Mouse (Mus musculus) midbrain, postnatal 0 days (tissue): ENCODE results near the gene Tex45. TPM values are rescaled to one million over a fixed set of nuclear protein-coding genes. Genes with fewer than 3 reads are reported as not detected.

Experiments used
- ATAC-seq: fragments of 200-750 bp; cut with Nextera tagmentation; 2 replicates; pipeline ENCODE4 v1.8.0; 2017; ENCODE audit warnings: moderate number of reproducible peaks, mild to moderate bottlenecking, moderate TSS enrichment, moderate library complexity; ENCODE audit not compliant: low FRiP score
- DNase-seq: peaks from one replicate; pipeline ENCODE4 v3.0.0-alpha.2; 2015; ENCODE audit warnings: low spot score
- H3K27ac ChIP-seq: fragments of 300-500 bp; sonication (generic); 2 replicates; pipeline ENCODE4 v1.5.1; 2014; ENCODE audit warnings: low read depth, mild to moderate bottlenecking, low read length, mixed read lengths
- H3K27me3 ChIP-seq: fragments of 300-500 bp; sonication (generic); 2 replicates; pipeline ENCODE4 v1.6.1; 2014; ENCODE audit warnings: low read length, control low read depth, mixed read lengths; ENCODE audit not compliant: insufficient read depth
- H3K36me3 ChIP-seq: fragments of 300-500 bp; sonication (generic); 2 replicates; pipeline ENCODE4 v1.6.1; 2014; ENCODE audit warnings: low read length, control low read depth, mixed read lengths; ENCODE audit not compliant: insufficient read depth
- H3K4me1 ChIP-seq: fragments of 300-500 bp; sonication (generic); 2 replicates; pipeline ENCODE4 v1.6.1; 2014; ENCODE audit warnings: mild to moderate bottlenecking, control low read depth, antibody characterized with exemption, low read length, mixed read lengths; ENCODE audit not compliant: insufficient read depth
- H3K4me2 ChIP-seq: fragments of 300-500 bp; sonication (generic); 2 replicates; pipeline ENCODE4 v1.6.1; 2014; ENCODE audit warnings: low read depth, mild to moderate bottlenecking, low read length, mixed read lengths; ENCODE audit not compliant: poor library complexity, severe bottlenecking
- H3K4me3 ChIP-seq: fragments of 300-500 bp; sonication (generic); 2 replicates; pipeline ENCODE4 v1.5.1; 2014; ENCODE audit warnings: low read depth, mild to moderate bottlenecking, low read length, moderate library complexity
- H3K9ac ChIP-seq: fragments of 300-500 bp; sonication (generic); replicated peaks from 2 replicates; pipeline ENCODE4 v1.6.1; 2014; ENCODE audit warnings: mild to moderate bottlenecking, low read length, moderate library complexity, mixed read lengths; ENCODE audit not compliant: poor library complexity, severe bottlenecking
- H3K9me3 ChIP-seq: fragments of 300-500 bp; sonication (generic); 2 replicates; pipeline ENCODE4 v1.6.1; 2016; ENCODE audit warnings: low read length, control low read depth
- CTCF ChIP-seq: IDR thresholded peaks from 2 replicates; pipeline ENCODE4 v1.5.1; 2016; ENCODE audit warnings: antibody characterized with exemption, mild to moderate bottlenecking
- WGBS: fragments of 180-500 bp; shearing (Covaris S2); extraction: QIAGEN DNeasy Blood & Tissue Kit; methylation state at CpG from one replicate; pipeline ENCODE4 v1.1.7; 2014; 5-methylcytosine and 5-hydroxymethylcytosine counted together
- polyA plus RNA-seq: library from polyadenylated mRNA; unstranded; fragments of >200 nt; fragmentation: Nextera tagmentation; extraction: Ambion mirVana; gene quantifications from 2 replicates; pipeline ENCODE4 v1.2.1, GENCODE M21; 2015
- total RNA-seq: library from RNA; depleted of rRNA; stranded (reverse); fragments of >200 nt; gene quantifications from 2 replicates; pipeline ENCODE4 v1.2.3, GENCODE M21; 2014

Tex45 gene
- total and polyA plus RNA-seq, 2 experiments from 2014 or later: 0.55 to 0.68 TPM

GRCm38 (mm10) chr8:3492901-3493844, 22.5 kb downstream of the Tex45 start, which contains the start of gene Zfp358:
Gene Zfp358 (plus strand): TSS chr8:3493138.
- peaks cover 20% of the 10 kb centered on the region for H3K36me3 ChIP-seq
- peak within 1 kb of the TSS; percentile 86 for H3K4me3 ChIP-seq
- H3K4me1 ChIP-seq: 0 out of 2 replicates have a peak, but pooled peaks cover 6% of the 10 kb centered on the region
- WGBS: 1% methylated on average over 54 of the region's 64 CpGs
- ATAC-seq (peak; percentile 88), DNase-seq (peak; percentile 86)
- H3K9me3 ChIP-seq: no peaks in the 10 kb centered on the region
- H3K27ac ChIP-seq: peak within 1 kb of the TSS; percentile 96
- H3K4me2 ChIP-seq: peak within 1 kb of the TSS; percentile 70
- H3K27me3 ChIP-seq: no peaks in the 10 kb centered on the region
- H3K9ac ChIP-seq: peak within 1 kb of the TSS; percentile 99
- no peak for TF ChIP-seq CTCF

- WGBS: 25% methylated on average over 6 of the region's 6 CpGs
- peak; percentile 15; the same call in 1 of the 2 replicates for ATAC-seq
- no peak for TF ChIP-seq CTCF
These were observed 23.2 kb downstream of the Tex45 start for GRCm38 (mm10) chr8:3493845-3494208.

GRCm38 (mm10) chr8:3495578-3496427, 25.1 kb downstream of the Tex45 start:
- WGBS: 98% methylated on average over 44 of the region's 44 CpGs
- H3K4me1 ChIP-seq: peaks cover 7% of the 10 kb centered on the region; the same call in 1 of the 2 replicates
- no peak overlapping the region for H3K9ac ChIP-seq
- peaks cover 20% of the 10 kb centered on the region for H3K36me3 ChIP-seq
- no peak for DNase-seq
- no peak for ATAC-seq
- no peak overlapping the region for H3K4me2 ChIP-seq
- H3K27ac ChIP-seq: no peak overlapping the region
- H3K9me3 ChIP-seq: no peaks in the 10 kb centered on the region
- H3K4me3 ChIP-seq: no peak overlapping the region
- no peak for TF ChIP-seq CTCF
- no peaks in the 10 kb centered on the region for H3K27me3 ChIP-seq

More at GRCm38 (mm10) chr8:3493845-3494208, 23.2 kb downstream of the Tex45 start:
- H3K4me3 ChIP-seq: peak overlapping the region; percentile 86
- DNase-seq: peak; percentile 2
- H3K4me1 ChIP-seq: 0 out of 2 replicates have a peak, but pooled peaks cover 6% of the 10 kb centered on the region
- H3K9me3 ChIP-seq: no peaks in the 10 kb centered on the region
- peak overlapping the region; percentile 70 for H3K4me2 ChIP-seq
- peak overlapping the region; percentile 99 for H3K9ac ChIP-seq
- peak overlapping the region; percentile 96 for H3K27ac ChIP-seq
- H3K36me3 ChIP-seq: peaks cover 20% of the 10 kb centered on the region
- H3K27me3 ChIP-seq: no peaks in the 10 kb centered on the region

GRCm38 (mm10) chr8:3496428-3496748, 25.7 kb downstream of the Tex45 start:
- no peak for TF ChIP-seq CTCF
- H3K4me1 ChIP-seq: peaks cover 12% of the 10 kb centered on the region; the same call in 1 of the 2 replicates
- H3K9ac ChIP-seq: no peak overlapping the region
- DNase-seq: no peak
- ATAC-seq: no peak
- H3K27me3 ChIP-seq: no peaks in the 10 kb centered on the region
- no peaks in the 10 kb centered on the region for H3K9me3 ChIP-seq
- 93% methylated on average over 15 of the region's 15 CpGs for WGBS
- H3K27ac ChIP-seq: no peak overlapping the region
- peaks cover 20% of the 10 kb centered on the region for H3K36me3 ChIP-seq
- no peak overlapping the region for H3K4me3 ChIP-seq
- no peak overlapping the region for H3K4me2 ChIP-seq

GRCm38 (mm10) chr8:3498583-3498982, 27.9 kb downstream of the Tex45 start:
- Histone ChIP-seq H3K4me2 (no peak overlapping the region), H3K9ac (no peak overlapping the region), H3K4me3 (no peak overlapping the region), H3K9me3 (no peaks in the 10 kb centered on the region), H3K27me3 (no peaks in the 10 kb centered on the region), H3K27ac (no peak overlapping the region), H3K4me1 (peaks cover 15% of the 10 kb centered on the region; the same call in 1 of the 2 replicates), H3K36me3 (peaks cover 20% of the 10 kb centered on the region)
- no peak for TF ChIP-seq CTCF
- 91% methylated on average over 3 of the region's 3 CpGs for WGBS
- ATAC-seq (no peak), DNase-seq (no peak)
